Mouse (Mus musculus) Patski (cell line): ENCODE data around the gene Ywhag. TPM values are rescaled to one million over a fixed set of nuclear protein-coding genes. Genes with fewer than 3 reads are reported as not detected.

Experiments used
- ATAC-seq: fragments of 100-300 bp; one replicate; pipeline ENCODE4 v1.8.0; 2021
- CTCF ChIA-PET: fragments of 350-600 bp; sonication (Branson Sonifier 250); formaldehyde crosslinking; loops from one replicate; lab custom pipeline; 2022; ENCODE audit warnings: inconsistent platforms; lab: Charles Lee
- POLR2A ChIA-PET: fragments of 350-600 bp; sonication (Branson Sonifier 250); formaldehyde crosslinking; loops from one replicate; lab custom pipeline; 2022; ENCODE audit warnings: antibody characterized with exemption, inconsistent platforms; lab: Charles Lee
- DNase-seq: peaks from one replicate; pipeline ENCODE4 v3.0.0-alpha.2; 2011; ENCODE audit warnings: low read depth, low spot score
- H3K27me3 ChIP-seq: fragments of 371-371 bp; one replicate; pipeline ENCODE4 v1.5.1; 2021
- CTCF ChIP-seq: fragments of 100-300 bp; IDR thresholded peaks from one replicate; pipeline ENCODE4 v1.5.1; 2021
- in situ Hi-C: fragments of 300-500 bp; cut with MboI; formaldehyde crosslinking; loops from 3 replicates; pipeline ENCODE4 v1.11.1; 2018; ENCODE audit warnings: low pct_unique_long_range_greater_than_20kb, mixed read lengths
- polyA plus RNA-seq: library from polyadenylated mRNA; unstranded; gene quantifications from one replicate; pipeline ENCODE4 v1.2.3, GENCODE M21; 2021

Gene Ywhag
- polyA plus RNA-seq, 1 experiment from 2014 or later = 237 TPM

DNA sequence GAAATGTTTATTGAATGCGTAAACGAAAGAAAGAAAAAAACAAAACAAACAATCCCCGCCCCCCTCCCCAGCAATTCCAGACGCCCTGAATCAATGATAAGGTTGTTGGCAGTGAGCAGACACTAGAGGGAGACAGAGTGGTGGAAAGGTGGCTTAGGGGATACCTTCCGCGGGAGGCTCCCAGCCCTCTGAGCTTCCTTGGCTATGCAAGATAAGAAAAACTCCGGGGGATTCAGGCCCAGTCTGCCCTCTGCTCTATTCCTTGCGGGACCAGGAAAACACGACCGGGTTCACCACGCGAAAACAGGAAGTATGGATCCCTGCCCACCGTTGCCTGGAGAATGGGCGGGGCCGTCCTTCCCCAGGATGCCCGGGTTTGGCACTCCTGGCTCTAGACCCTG lies 56.6 kb downstream of the Ywhag start:
- in situ Hi-C loops = no loop called here

GRCm38 (mm10) chr5:135877180-135877579 lies 57.2 kb downstream of the Ywhag start:
- no peaks in the 10 kb centered on the region for H3K27me3 ChIP-seq
- ChIA-PET CTCF (interaction anchor here (0.7 to 2.8 kb wide), 15 partner anchors 8 to 184 kb away, joined by 3 to 9 read pairs (median 4); partner anchors contain the start of gene Ssc4d), POLR2A (interaction anchor here (0.8 kb wide), 1 partner anchor 379 kb away, joined by 10 read pairs; no protein-coding TSS in a partner anchor)
- peak; percentile 72 for TF ChIP-seq CTCF
- ATAC-seq = no peak
- in situ Hi-C loops = no loop called here
- DNase-seq = no peak

More for the DNA sequence above, 56.6 kb downstream of the Ywhag start:
- ChIA-PET POLR2A (interaction anchor here (0.6 to 2.4 kb wide), 6 partner anchors 11 to 380 kb away, joined by 3 to 10 read pairs (median 6); partner anchors contain the start of genes Hspb1 and Ywhag), CTCF (interaction anchor here (0.7 to 2.8 kb wide), 21 partner anchors 8 to 183 kb away, joined by 3 to 10 read pairs (median 4); partner anchors contain the start of genes Hspb1 and Ssc4d)
- no peaks in the 10 kb centered on the region for H3K27me3 ChIP-seq
- DNase-seq = no peak
- TF ChIP-seq CTCF = peak; percentile 71
- peak; percentile 27 for ATAC-seq

DNA sequence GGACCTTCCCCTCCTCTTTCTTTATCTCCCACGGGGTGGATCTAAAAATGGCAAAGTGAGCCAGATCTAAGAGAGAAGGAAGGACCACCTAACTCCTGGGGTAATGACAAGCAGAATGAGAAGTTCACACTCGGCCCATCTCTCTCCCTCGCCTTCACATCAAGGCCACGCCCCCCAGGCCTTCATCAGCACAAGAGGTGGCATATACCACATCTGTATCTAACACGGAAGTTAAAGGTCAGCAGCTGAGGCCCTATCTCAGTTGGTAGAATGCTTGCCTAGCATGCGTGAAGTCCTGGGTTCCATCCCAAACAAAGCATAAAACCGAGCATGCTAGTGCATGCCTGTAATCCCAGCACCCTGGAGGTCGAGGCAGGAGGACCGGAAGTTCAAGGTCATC lies 60.7 kb downstream of the Ywhag start:
- ChIA-PET CTCF (no interaction called here), POLR2A (no interaction called here)
- no peak for ATAC-seq
- no peak for TF ChIP-seq CTCF
- in situ Hi-C loops = no loop called here
- no peaks in the 10 kb centered on the region for H3K27me3 ChIP-seq
- DNase-seq = no peak

DNA sequence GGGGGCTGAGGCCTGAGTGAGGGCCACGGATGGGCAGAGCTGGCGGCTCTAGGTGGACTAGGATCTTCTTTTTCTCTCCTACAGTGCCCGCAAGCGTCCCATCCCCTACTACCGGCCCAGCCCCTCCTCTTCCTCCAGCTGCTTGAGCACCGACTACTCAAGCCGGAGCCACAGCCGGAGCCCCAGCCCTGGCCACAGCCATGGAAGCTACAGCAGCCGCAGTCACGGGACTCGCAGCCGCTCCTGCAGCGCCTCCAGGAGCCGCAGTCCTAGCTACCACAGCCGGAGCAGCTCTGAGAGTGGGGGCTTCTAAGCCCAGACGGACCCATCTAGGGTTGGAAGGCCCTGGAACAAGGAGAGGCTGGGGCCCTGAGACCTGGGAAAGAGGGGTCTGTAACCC lies 61.4 kb downstream of the Ywhag start:
- ATAC-seq (no peak), DNase-seq (no peak)
- in situ Hi-C loops = no loop called here
- ChIA-PET CTCF (no interaction called here), POLR2A (interaction anchor here (0.7 kb wide), 1 partner anchor 895 kb away, joined by 7 read pairs; no protein-coding TSS in a partner anchor)
- TF ChIP-seq CTCF = no peak
- no peaks in the 10 kb centered on the region for H3K27me3 ChIP-seq

GRCm38 (mm10) chr5:135870505-135870904 lies 63.9 kb downstream of the Ywhag start:
- in situ Hi-C loops = no loop called here
- DNase-seq = no peak
- H3K27me3 ChIP-seq = peaks cover 15% of the 10 kb centered on the region
- no peak for TF ChIP-seq CTCF
- ChIA-PET POLR2A (no interaction called here), CTCF (no interaction called here)
- no peak for ATAC-seq

DNA sequence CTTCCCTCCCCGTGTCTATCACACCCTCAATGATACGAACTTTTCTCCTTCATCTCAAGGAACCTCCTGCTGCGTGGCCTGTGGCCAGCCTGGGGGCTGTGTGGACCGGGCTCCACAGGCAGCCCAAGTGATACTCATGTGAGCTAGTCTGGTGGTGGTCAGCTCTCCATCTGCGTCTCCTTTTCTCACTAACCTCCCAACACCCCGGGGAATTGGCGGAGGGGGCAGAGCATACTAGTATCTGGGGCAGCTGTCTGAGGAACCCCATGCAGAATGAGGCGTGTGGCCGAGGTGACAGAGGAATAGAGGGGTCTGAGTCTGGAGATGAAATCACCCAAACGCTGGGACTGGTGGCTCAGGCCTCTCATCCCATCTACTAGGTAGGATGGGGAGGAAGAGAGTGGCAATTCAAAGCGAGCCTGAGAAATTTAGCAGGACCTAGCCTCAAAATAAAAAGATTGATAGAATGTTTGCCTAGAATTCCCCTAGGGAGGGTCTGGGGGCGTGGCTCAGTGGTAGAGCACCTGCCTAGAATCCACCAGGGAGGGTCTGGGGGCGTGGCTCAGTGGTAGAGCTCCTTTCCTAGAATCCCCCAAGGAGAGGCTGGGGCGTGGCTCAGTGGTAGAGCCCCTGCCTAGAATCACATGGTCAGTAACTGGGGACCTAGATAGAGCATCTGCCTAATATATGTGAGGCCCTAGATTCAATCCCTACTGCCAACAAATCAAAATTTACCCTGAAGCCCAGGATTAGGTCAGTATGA lies 64.6 kb downstream of the Ywhag start:
- in situ Hi-C loops = no loop called here
- ChIA-PET POLR2A (no interaction called here), CTCF (interaction anchor here (1.5 kb wide), 1 partner anchor 8 kb away, joined by 3 read pairs; no protein-coding TSS in a partner anchor)
- DNase-seq (no peak), ATAC-seq (no peak)
- H3K27me3 ChIP-seq = peaks cover 15% of the 10 kb centered on the region
- no peak for TF ChIP-seq CTCF

DNA sequence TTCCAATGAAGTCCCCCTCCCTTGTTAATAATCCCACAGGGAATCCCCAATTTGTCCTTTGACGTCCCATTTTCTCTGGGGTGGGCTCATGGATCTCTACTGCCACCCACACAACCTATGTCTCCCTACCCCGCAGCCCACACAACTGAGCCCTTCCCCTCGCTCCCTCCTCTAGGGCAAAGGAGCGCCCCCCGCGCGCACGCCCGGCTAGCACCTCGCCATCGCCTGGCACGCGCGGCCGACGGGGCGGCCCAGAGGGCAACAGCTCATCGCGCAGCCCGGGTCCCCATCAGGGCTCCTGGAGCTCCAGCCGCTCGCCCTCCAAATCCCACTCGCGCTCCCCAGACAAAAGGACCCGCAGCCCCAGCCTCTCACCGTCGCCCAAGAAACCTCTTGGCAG lies 65.8 kb downstream of the Ywhag start:
- H3K27me3 ChIP-seq = peaks cover 15% of the 10 kb centered on the region
- ATAC-seq = no peak

DNA sequence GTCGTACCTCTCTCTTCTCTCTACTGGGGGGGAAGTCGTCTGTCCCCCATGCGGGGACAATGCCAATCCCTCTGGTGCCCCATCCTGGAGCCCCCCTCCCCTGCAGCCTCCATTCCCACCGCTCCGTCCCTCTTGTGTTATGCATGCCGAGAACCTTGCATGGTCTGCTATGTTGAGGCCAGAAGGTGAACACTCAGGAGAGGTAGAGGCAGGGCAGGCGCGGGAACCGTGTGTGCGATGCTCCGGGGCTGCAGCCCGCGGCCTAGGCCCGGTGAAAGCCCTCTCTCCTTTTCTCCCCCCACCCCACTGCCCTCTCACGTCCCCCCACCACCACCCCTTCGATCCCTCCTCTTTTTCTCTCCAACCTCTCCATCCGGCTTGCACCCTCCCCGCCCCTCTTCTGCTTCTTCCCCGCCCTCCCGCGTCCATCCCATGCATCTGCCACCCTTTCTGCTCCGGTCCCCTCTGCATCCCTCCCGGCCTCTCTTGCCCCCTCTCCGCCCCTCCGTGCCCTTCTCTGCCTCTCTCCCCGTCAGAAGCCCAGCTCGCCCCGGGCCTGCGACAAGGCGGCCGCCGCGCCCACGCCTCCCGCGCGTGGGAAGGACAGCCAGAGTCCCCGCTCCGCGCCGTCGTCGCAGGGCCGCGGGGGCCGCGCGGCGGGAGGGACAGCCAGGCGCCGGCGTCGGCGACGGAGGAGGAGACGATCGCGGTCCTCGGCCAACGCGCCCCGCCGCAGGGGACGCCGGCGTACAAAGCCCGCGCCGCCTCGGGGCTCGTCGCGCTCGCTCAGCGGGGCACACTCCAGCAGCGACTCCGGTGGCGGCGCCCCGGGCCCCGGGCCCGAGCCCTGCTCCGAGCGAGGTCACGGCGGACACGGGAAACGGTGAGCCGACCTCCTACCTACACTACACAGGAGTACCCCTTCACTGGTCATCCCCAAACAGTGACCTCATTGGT lies 66.5 kb downstream of the Ywhag start:
- H3K27me3 ChIP-seq = peaks cover 17% of the 10 kb centered on the region
- ChIA-PET CTCF (no interaction called here), POLR2A (interaction anchor here (0.7 kb wide), 1 partner anchor 1138 kb away, joined by 5 read pairs; no protein-coding TSS in a partner anchor)
- no peak for ATAC-seq
- TF ChIP-seq CTCF = no peak
- in situ Hi-C loops = no loop called here
- DNase-seq = no peak

More for the DNA sequence above, 65.8 kb downstream of the Ywhag start:
- ChIA-PET CTCF (interaction anchor here (1.5 kb wide), 1 partner anchor 9 kb away, joined by 3 read pairs; no protein-coding TSS in a partner anchor), POLR2A (interaction anchor here (0.7 kb wide), 1 partner anchor 1138 kb away, joined by 5 read pairs; no protein-coding TSS in a partner anchor)
- in situ Hi-C loops = no loop called here
- no peak for TF ChIP-seq CTCF
- DNase-seq = no peak

DNA sequence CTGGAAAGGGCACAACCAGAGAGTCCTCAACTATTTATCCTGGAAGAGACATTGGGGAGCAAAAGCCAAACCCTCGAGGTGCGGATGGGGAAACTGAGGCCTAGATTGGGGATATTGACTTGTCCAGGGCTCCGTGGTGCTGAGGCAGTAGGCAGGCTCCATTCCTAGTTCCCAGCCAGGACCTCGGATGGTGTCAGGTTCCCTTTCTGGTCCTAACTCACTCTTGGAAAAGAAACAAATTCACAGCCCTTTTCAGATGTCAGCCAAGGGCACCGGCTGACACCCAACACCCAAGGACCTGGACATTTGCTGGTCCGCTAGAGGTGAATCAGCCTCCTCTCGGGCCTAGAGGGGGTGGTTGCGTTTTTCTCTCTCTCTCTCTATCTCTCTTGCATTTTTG lies 67.8 kb downstream of the Ywhag start:
- peaks cover 24% of the 10 kb centered on the region for H3K27me3 ChIP-seq
- TF ChIP-seq CTCF = no peak
- in situ Hi-C loops = no loop called here
- POLR2A ChIA-PET = no interaction called here
- ATAC-seq (no peak), DNase-seq (no peak)
- CTCF ChIA-PET = no interaction called here

Other genes with a start within 250 kb of the Ywhag start
- 66.3 TPM for gene Tmem120a, start 190.2 kb downstream of the Ywhag start, polyA plus RNA-seq
- gene Styxl1, start 156.2 kb downstream of the Ywhag start, polyA plus RNA-seq = 1.5 TPM
- 1,249 TPM for gene Mdh2, start 156.1 kb downstream of the Ywhag start, polyA plus RNA-seq
- gene Srrm3, start 127.7 kb downstream of the Ywhag start, polyA plus RNA-seq = 0.01 TPM
- 616 TPM for gene Hspb1, start 46.7 kb downstream of the Ywhag start, polyA plus RNA-seq
- gene Ssc4d, start 39.9 kb upstream of the Ywhag start, polyA plus RNA-seq = 2.4 TPM
- 0.04 TPM for gene Zp3, start 45.5 kb upstream of the Ywhag start, polyA plus RNA-seq
- gene Dtx2, start 60.2 kb upstream of the Ywhag start, polyA plus RNA-seq = 22.2 TPM
- 0.95 TPM for gene Upk3b, start 103.9 kb upstream of the Ywhag start, polyA plus RNA-seq
- gene Upk3bl, start 119.9 kb upstream of the Ywhag start, polyA plus RNA-seq = 5.7 TPM
- 8.7 TPM for gene Rasa4, start 149.3 kb upstream of the Ywhag start, polyA plus RNA-seq
- gene Polr2j, start 182.0 kb upstream of the Ywhag start, polyA plus RNA-seq = 147 TPM
- 37.3 TPM for gene Lrwd1, start 201.5 kb upstream of the Ywhag start, polyA plus RNA-seq
- 11.2 TPM for gene Alkbh4, start 201.5 kb upstream of the Ywhag start, polyA plus RNA-seq
- gene Orai2, start 236.1 kb upstream of the Ywhag start, polyA plus RNA-seq = 40.0 TPM